Mouse (Mus musculus): ENCODE data around the gene Cacng2. TPM values are rescaled to one million over a fixed set of nuclear protein-coding genes. Genes with fewer than 3 reads are reported as not detected.

Cacng2 gene
- total RNA-seq, 1 experiment from 2014 or later = not detected

- ATAC-seq (ENCODE audit: extremely low read depth, insufficient number of reproducible peaks, low FRiP score, poor library complexity, severe bottlenecking) = no peak
Observed at GRCm38 (mm10) chr15:78096004-78096403, 23.8 kb downstream of the Cacng2 start.

GRCm38 (mm10) chr15:78093597-78093996, 26.2 kb downstream of the Cacng2 start:
- ATAC-seq (ENCODE audit: extremely low read depth, insufficient number of reproducible peaks, low FRiP score, poor library complexity, severe bottlenecking) = no peak

- ATAC-seq (ENCODE audit: extremely low read depth, insufficient number of reproducible peaks, low FRiP score, poor library complexity, severe bottlenecking) = no peak
Observed at GRCm38 (mm10) chr15:78082841-78083572, 36.8 kb downstream of the Cacng2 start.

- no peak for ATAC-seq (ENCODE audit: extremely low read depth, insufficient number of reproducible peaks, low FRiP score, poor library complexity, severe bottlenecking)
Observed at GRCm38 (mm10) chr15:78082149-78082548, 37.7 kb downstream of the Cacng2 start.

GRCm38 (mm10) chr15:78081384-78081783, 38.4 kb downstream of the Cacng2 start:
- no peak for ATAC-seq (ENCODE audit: extremely low read depth, insufficient number of reproducible peaks, low FRiP score, poor library complexity, severe bottlenecking)

GRCm38 (mm10) chr15:78080326-78080725, 39.5 kb downstream of the Cacng2 start:
- ATAC-seq (ENCODE audit: extremely low read depth, insufficient number of reproducible peaks, low FRiP score, poor library complexity, severe bottlenecking) = no peak

- no peak for ATAC-seq (ENCODE audit: extremely low read depth, insufficient number of reproducible peaks, low FRiP score, poor library complexity, severe bottlenecking)
Observed at GRCm38 (mm10) chr15:78078776-78079628, 40.8 kb downstream of the Cacng2 start.

GRCm38 (mm10) chr15:78078206-78078605, 41.6 kb downstream of the Cacng2 start:
- ATAC-seq (ENCODE audit: extremely low read depth, insufficient number of reproducible peaks, low FRiP score, poor library complexity, severe bottlenecking) = no peak

GRCm38 (mm10) chr15:78075921-78076320, 43.9 kb downstream of the Cacng2 start:
- no peak for ATAC-seq (ENCODE audit: extremely low read depth, insufficient number of reproducible peaks, low FRiP score, poor library complexity, severe bottlenecking)

GRCm38 (mm10) chr15:78073109-78073508, 46.7 kb downstream of the Cacng2 start:
- ATAC-seq (ENCODE audit: extremely low read depth, insufficient number of reproducible peaks, low FRiP score, poor library complexity, severe bottlenecking) = no peak

GRCm38 (mm10) chr15:78066475-78066874, 53.4 kb downstream of the Cacng2 start:
- no peak for ATAC-seq (ENCODE audit: extremely low read depth, insufficient number of reproducible peaks, low FRiP score, poor library complexity, severe bottlenecking)

- ATAC-seq (ENCODE audit: extremely low read depth, insufficient number of reproducible peaks, low FRiP score, poor library complexity, severe bottlenecking) = no peak
Observed at GRCm38 (mm10) chr15:78065541-78065940, 54.3 kb downstream of the Cacng2 start.

GRCm38 (mm10) chr15:78064340-78064739, 55.5 kb downstream of the Cacng2 start:
- ATAC-seq (ENCODE audit: extremely low read depth, insufficient number of reproducible peaks, low FRiP score, poor library complexity, severe bottlenecking) = no peak

- ATAC-seq (ENCODE audit: extremely low read depth, insufficient number of reproducible peaks, low FRiP score, poor library complexity, severe bottlenecking) = no peak
Observed at GRCm38 (mm10) chr15:78062467-78062866, 57.4 kb downstream of the Cacng2 start.

- ATAC-seq (ENCODE audit: extremely low read depth, insufficient number of reproducible peaks, low FRiP score, poor library complexity, severe bottlenecking) = no peak
Observed at GRCm38 (mm10) chr15:78056930-78057329, 62.9 kb downstream of the Cacng2 start.

GRCm38 (mm10) chr15:78050682-78051081, 69.1 kb downstream of the Cacng2 start:
- no peak for ATAC-seq (ENCODE audit: extremely low read depth, insufficient number of reproducible peaks, low FRiP score, poor library complexity, severe bottlenecking)

GRCm38 (mm10) chr15:78049933-78050332, 69.9 kb downstream of the Cacng2 start:
- ATAC-seq (ENCODE audit: extremely low read depth, insufficient number of reproducible peaks, low FRiP score, poor library complexity, severe bottlenecking) = no peak

GRCm38 (mm10) chr15:78045842-78046241, 74.0 kb downstream of the Cacng2 start:
- no peak for ATAC-seq (ENCODE audit: extremely low read depth, insufficient number of reproducible peaks, low FRiP score, poor library complexity, severe bottlenecking)

- ATAC-seq (ENCODE audit: extremely low read depth, insufficient number of reproducible peaks, low FRiP score, poor library complexity, severe bottlenecking) = no peak
Observed at GRCm38 (mm10) chr15:78045314-78045713, 74.5 kb downstream of the Cacng2 start.

GRCm38 (mm10) chr15:78044826-78045225, 75.0 kb downstream of the Cacng2 start:
- no peak for ATAC-seq (ENCODE audit: extremely low read depth, insufficient number of reproducible peaks, low FRiP score, poor library complexity, severe bottlenecking)
